Mouse (Mus musculus): ENCODE measurements around the gene Abcg5.

The Abcg5 gene

DNA sequence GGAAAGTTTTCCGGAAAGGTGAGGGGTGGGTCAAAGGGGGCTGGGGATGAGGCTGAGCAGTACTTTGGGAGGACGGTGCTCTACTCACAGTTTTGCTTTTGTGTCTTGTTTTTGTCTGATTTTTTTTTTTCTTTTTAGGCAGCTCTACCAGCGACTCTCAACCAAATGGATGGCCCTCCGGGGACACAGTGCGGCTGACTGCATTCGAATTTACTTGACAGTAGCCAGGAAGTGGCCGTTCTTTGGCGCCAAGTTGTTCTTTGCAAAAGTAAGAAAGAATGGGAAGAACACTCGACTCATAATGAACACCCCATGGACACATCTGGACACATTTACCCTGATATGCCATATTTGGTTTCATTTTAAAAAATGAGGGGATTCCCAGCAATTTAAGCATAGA is 71.3 kb downstream of the Abcg5 start:
- DNase-seq (ENCODE audit: low read depth, low spot score) = peak; percentile 72

DNA sequence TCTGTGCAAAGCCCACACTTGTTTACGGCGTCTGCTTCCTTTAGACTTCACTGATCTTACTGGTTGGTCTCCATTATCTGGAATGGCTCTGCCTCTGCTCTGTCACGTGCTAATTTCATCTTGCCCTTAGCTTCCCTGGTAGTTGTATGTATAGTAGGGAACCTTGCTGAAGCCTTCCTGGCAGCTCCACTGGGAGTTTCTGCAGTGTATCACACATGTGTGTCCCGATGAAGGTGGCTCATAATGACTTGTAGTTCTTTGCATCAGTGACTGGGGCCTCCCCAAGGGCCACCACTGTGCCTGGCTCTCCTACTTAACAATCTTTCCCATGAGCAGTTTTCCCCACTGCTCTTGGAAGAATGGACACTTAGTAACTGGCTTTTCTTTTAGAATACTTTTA is 74.2 kb downstream of the Abcg5 start:
- DNase-seq (ENCODE audit: low read depth, low spot score) = no peak
